Mouse (Mus musculus) liver, postnatal 0 days (tissue): ENCODE results near the gene Decr2.

ENCODE experiments used
- CTCF ChIP-seq: sonication (generic); IDR thresholded peaks from 2 replicates; pipeline ENCODE4 v1.5.1; 2016; ENCODE audit warnings: antibody characterized with exemption, low read depth
- EP300 ChIP-seq: IDR thresholded peaks from 2 replicates; pipeline ENCODE4 v1.6.1; 2016; ENCODE audit warnings: antibody characterized with exemption, low read depth, mild to moderate bottlenecking

DNA sequence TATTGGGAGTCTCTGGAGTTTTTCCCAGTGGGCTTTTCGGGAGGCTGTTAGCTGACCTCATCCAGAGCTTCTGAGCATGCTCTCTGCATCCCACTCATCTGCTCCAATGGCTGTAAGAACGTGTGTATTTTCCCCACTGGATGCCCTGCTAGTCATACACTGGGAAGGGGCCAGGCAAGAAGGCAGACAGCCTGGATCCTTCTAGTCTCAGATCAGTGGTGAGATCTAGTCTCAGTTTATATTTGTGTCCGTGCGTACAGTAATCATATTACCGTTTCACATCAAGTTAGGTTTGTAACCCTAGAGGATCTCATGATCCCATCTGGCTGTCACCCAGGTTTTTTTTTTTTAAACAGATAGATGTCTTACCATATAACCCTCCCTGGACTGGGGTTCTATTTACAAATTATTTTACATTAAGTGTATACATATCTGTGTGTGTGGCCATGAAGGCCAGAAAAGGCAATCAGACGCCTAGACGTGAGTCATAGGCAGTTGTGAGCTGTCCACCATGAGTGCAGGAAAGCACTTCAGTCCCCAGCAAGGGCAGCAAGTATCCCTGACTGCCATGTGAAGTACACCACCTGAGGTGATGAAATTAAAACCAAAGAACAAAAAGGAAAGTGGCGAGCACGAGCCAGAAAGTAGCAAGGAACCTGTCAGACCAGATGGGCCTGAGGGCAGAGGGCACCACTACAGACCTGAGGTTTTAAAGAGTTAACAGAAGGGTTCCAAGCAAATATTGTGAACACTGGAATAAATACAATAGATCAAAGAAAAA, 32.2 kb downstream of the Decr2 start:
- TF ChIP-seq CTCF (no peak), EP300 (no peak)
